Comparison of ENCODE assay signal across 10 mouse cellular contexts in genomic region chr6:113384351-113384927, GRCm38 (mm10).
DNase-seq lines count a peak whose midpoint lies in the region.
"Had no signal": no experiment of that assay in that cellular context is flagged by ENCODE, and none has a peak within 500 bp of the region (broad histone marks: within the 10 kb centered on the region; RNA-seq: fewer than 3 reads in every experiment).

No protein-coding gene starts in this region.

- peak; percentile 38 to 58 for DNase-seq in cerebellum, postnatal 10 days
- no peak for DNase-seq in cerebellum, adult 9-10 months
- DNase-seq in layer of hippocampus, adult 11-12 months (ENCODE audit: low spot score): peak; percentile 42
- DNase-seq in layer of hippocampus, adult 9-10 months (ENCODE audit: low spot score): no peak
- DNase-seq in right cerebral cortex, postnatal 10 days (ENCODE audit: low spot score in 2 of 2): peak; percentile 62 to 75
- DNase-seq in right cerebral cortex, adult 18-20 months: no peak
- DNase-seq in testis, postnatal 10 days (ENCODE audit: low spot score): no peak
- no peak for DNase-seq in kidney, postnatal 4 days
- DNase-seq: lung, adult 2 months; right cerebral cortex, postnatal 4 days had no signal

Comparison
In these comparisons a context has a peak if more than half of its experiments do, and no peak if none do; other contexts are left out.
1. DNase-seq: peak in cerebellum, postnatal 10 days (2 of 2), layer of hippocampus, adult 11-12 months (single experiment) and right cerebral cortex, postnatal 10 days (2 of 2); none in cerebellum, adult 9-10 months (single experiment), layer of hippocampus, adult 9-10 months (single experiment), right cerebral cortex, adult 18-20 months (single experiment), testis, postnatal 10 days (single experiment) and kidney, postnatal 4 days (0 of 2).